Mouse (Mus musculus) liver, adult 2 months (tissue): ENCODE measurements around the gene 1110004F10Rik.

Experiments used
- CTCF ChIP-seq: fragments of 200-500 bp; IDR thresholded peaks from 2 replicates; pipeline ENCODE4 v1.5.1; 2011; ENCODE audit warnings: low read depth, low read length, control low read depth
- POLR2A ChIP-seq: fragments of 200-500 bp; IDR thresholded peaks from 2 replicates; pipeline ENCODE4 v1.6.1; 2011; ENCODE audit warnings: low read length, control low read depth; ENCODE audit not compliant: insufficient read depth; ENCODE audit errors: extremely low read depth

DNA sequence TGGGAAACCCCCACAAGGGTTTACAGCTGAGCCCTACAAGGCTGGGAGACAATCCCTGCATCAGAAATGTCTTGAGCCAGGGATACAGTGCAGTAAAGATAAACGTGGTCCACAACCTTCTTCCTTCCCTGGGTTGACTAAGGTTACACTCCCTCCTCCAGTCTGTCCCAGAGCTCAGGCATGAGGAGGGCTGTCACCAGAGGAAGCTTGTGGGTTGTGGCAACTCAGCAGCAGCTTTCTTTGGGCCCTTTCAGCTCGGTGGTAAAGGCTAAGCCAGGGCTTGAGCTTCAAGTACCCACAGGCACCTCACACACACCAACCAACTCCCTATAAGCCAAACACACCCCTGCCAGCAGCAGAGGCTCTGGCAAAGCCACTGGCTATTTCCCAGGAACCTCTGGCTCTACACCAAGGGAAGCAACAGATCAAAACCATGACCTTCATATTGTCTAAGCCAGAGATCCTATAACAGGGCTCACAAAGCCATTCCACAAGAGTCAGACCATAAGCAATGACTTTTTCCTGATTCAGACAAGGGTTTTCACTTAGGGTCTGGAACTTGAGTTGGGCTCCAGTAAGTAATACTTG, 114.7 kb downstream of the 1110004F10Rik start:
- no peak for TF ChIP-seq POLR2A
- no peak for TF ChIP-seq CTCF
